Mouse (Mus musculus) neural tube, embryonic 15.5 days (tissue): Measurements from ENCODE around the gene Camta1. TPM values are rescaled to one million over a fixed set of nuclear protein-coding genes. Genes with fewer than 3 reads are reported as not detected.
"Not testable (repeated sequence)": the region's sequence is repeated elsewhere in the genome, so short reads cannot be mapped to it uniquely, and the experiment has no call there.

ENCODE experiments used
- ATAC-seq: fragments of 200-750 bp; cut with Nextera tagmentation; 2 replicates; pipeline ENCODE4 v1.8.0; 2017; ENCODE audit warnings: mild to moderate bottlenecking, moderate TSS enrichment, moderate library complexity; ENCODE audit not compliant: low FRiP score
- H3K27ac ChIP-seq: fragments of 300-500 bp; sonication (generic); replicated peaks from 2 replicates; pipeline ENCODE4 v1.5.1; 2015; ENCODE audit warnings: mild to moderate bottlenecking, inconsistent platforms
- H3K27me3 ChIP-seq: fragments of 300-500 bp; sonication (generic); replicated peaks from 2 replicates; pipeline ENCODE4 v1.6.1; 2015; ENCODE audit warnings: inconsistent platforms
- H3K36me3 ChIP-seq: fragments of 300-500 bp; sonication (generic); 2 replicates; pipeline ENCODE4 v1.6.1; 2015; ENCODE audit warnings: inconsistent platforms
- H3K4me1 ChIP-seq: fragments of 300-500 bp; sonication (generic); 2 replicates; pipeline ENCODE4 v1.6.1; 2015; ENCODE audit warnings: inconsistent platforms
- H3K4me2 ChIP-seq: fragments of 300-500 bp; sonication (generic); 2 replicates; pipeline ENCODE4 v1.6.1; 2015; ENCODE audit warnings: inconsistent platforms, mild to moderate bottlenecking, moderate library complexity
- H3K4me3 ChIP-seq: fragments of 300-500 bp; sonication (generic); replicated peaks from 2 replicates; pipeline ENCODE4 v1.5.1; 2015; ENCODE audit warnings: mild to moderate bottlenecking, inconsistent platforms
- H3K9ac ChIP-seq: fragments of 300-500 bp; sonication (generic); replicated peaks from 2 replicates; pipeline ENCODE4 v1.6.1; 2015; ENCODE audit warnings: mild to moderate bottlenecking, inconsistent platforms
- H3K9me3 ChIP-seq: fragments of 300-500 bp; sonication (generic); replicated peaks from 2 replicates; pipeline ENCODE4 v1.6.1; 2016; ENCODE audit warnings: inconsistent platforms
- WGBS: fragments of 180-500 bp; shearing (Covaris S2); methylation state at CpG from one replicate; pipeline ENCODE4 v1.1.7; 2015; ENCODE audit warnings: mixed read lengths; 5-methylcytosine and 5-hydroxymethylcytosine counted together
- polyA plus RNA-seq: library from polyadenylated mRNA; unstranded; fragments of >200 nt; fragmentation: Nextera tagmentation; extraction: Ambion mirVana; gene quantifications from 2 replicates; pipeline ENCODE4 v1.2.1, GENCODE M21; 2015

Gene Camta1
- polyA plus RNA-seq, 1 experiment from 2014 or later, result 161 TPM

GRCm38 (mm10) chr4:150887903-150888302 is 973.8 kb downstream of the Camta1 start:
- no peaks in the 10 kb centered on the region for H3K9me3 ChIP-seq
- H3K36me3 ChIP-seq, result no peaks in the 10 kb centered on the region
- no peak for ATAC-seq
- H3K4me1 ChIP-seq, result peaks cover 14% of the 10 kb centered on the region; the same call in 1 of the 2 replicates
- H3K4me2 ChIP-seq, result no peak overlapping the region
- H3K27ac ChIP-seq, result no peak overlapping the region
- 81% methylated on average over 5 of the region's 5 CpGs for WGBS
- no peak overlapping the region for H3K4me3 ChIP-seq
- no peak overlapping the region for H3K9ac ChIP-seq
- H3K27me3 ChIP-seq, result no peaks in the 10 kb centered on the region

- no peak for ATAC-seq
Observed at GRCm38 (mm10) chr4:150882632-150883031, 979.0 kb downstream of the Camta1 start.

GRCm38 (mm10) chr4:150880364-150880763 is 981.3 kb downstream of the Camta1 start:
- H3K9me3 ChIP-seq, result peaks cover 21% of the 10 kb centered on the region
- no peaks in the 10 kb centered on the region for H3K4me1 ChIP-seq
- H3K27me3 ChIP-seq, result no peaks in the 10 kb centered on the region
- H3K27ac ChIP-seq, result no peak overlapping the region
- 0 out of 2 replicates have a peak, but pooled peaks cover 5% of the 10 kb centered on the region for H3K36me3 ChIP-seq
- H3K4me3 ChIP-seq, result no peak overlapping the region
- 92% methylated on average over 5 of the region's 5 CpGs for WGBS
- no peak overlapping the region for H3K4me2 ChIP-seq
- ATAC-seq, result no peak
- no peak overlapping the region for H3K9ac ChIP-seq

More at GRCm38 (mm10) chr4:150882632-150883031, 979.0 kb downstream of the Camta1 start:
- H3K9me3 ChIP-seq, result peaks cover 21% of the 10 kb centered on the region
- WGBS, result 90% methylated on average over 5 of the region's 5 CpGs
- no peak overlapping the region for H3K27ac ChIP-seq
- H3K9ac ChIP-seq, result no peak overlapping the region
- H3K4me2 ChIP-seq, result no peak overlapping the region
- H3K4me3 ChIP-seq, result no peak overlapping the region
- no peaks in the 10 kb centered on the region for H3K27me3 ChIP-seq
- H3K4me1 ChIP-seq, result no peaks in the 10 kb centered on the region
- H3K36me3 ChIP-seq, result 0 out of 2 replicates have a peak, but pooled peaks cover 5% of the 10 kb centered on the region

- Histone ChIP-seq H3K4me2 (no peak overlapping the region), H3K4me3 (no peak overlapping the region), H3K4me1 (no peaks in the 10 kb centered on the region), H3K27ac (no peak overlapping the region), H3K36me3 (0 out of 2 replicates have a peak, but pooled peaks cover 5% of the 10 kb centered on the region), H3K9me3 (peaks cover 21% of the 10 kb centered on the region), H3K9ac (no peak overlapping the region), H3K27me3 (no peaks in the 10 kb centered on the region)
- no peak for ATAC-seq
- 95% methylated on average over 22 of the region's 22 CpGs for WGBS
Observed at GRCm38 (mm10) chr4:150879631-150880030, 982.0 kb downstream of the Camta1 start.

- Histone ChIP-seq H3K4me2 (no peak overlapping the region), H3K4me3 (no peak overlapping the region), H3K9ac (no peak overlapping the region), H3K36me3 (0 out of 2 replicates have a peak, but pooled peaks cover 5% of the 10 kb centered on the region), H3K27ac (no peak overlapping the region), H3K9me3 (peaks cover 21% of the 10 kb centered on the region), H3K4me1 (peaks cover 19% of the 10 kb centered on the region), H3K27me3 (no peaks in the 10 kb centered on the region)
- WGBS, result 89% methylated on average over 10 of the region's 10 CpGs
- ATAC-seq, result no peak
Observed at GRCm38 (mm10) chr4:150875393-150875792, 986.3 kb downstream of the Camta1 start.

- 83% methylated on average over 4 of the region's 4 CpGs for WGBS
- peaks cover 19% of the 10 kb centered on the region for H3K4me1 ChIP-seq
- H3K4me2 ChIP-seq, ATAC-seq, H3K27ac ChIP-seq, H3K9ac ChIP-seq, H3K4me3 ChIP-seq, H3K27me3 ChIP-seq, H3K36me3 ChIP-seq: not testable (repeated sequence)
- H3K9me3 ChIP-seq, result peaks cover 11% of the 10 kb centered on the region
Observed at GRCm38 (mm10) chr4:150874416-150874815, 987.3 kb downstream of the Camta1 start.

GRCm38 (mm10) chr4:150872681-150873080 is 989.0 kb downstream of the Camta1 start:
- Histone ChIP-seq H3K4me2 (no peak overlapping the region), H3K27ac (peak overlapping the region; percentile 77; the same call in 1 of the 2 replicates), H3K27me3 (no peaks in the 10 kb centered on the region), H3K9ac (no peak overlapping the region), H3K4me1 (peaks cover 19% of the 10 kb centered on the region), H3K9me3 (no peaks in the 10 kb centered on the region), H3K4me3 (no peak overlapping the region), H3K36me3 (peaks cover 8% of the 10 kb centered on the region)
- 84% methylated on average over 8 of the region's 8 CpGs for WGBS
- ATAC-seq, result no peak

- Histone ChIP-seq H3K9ac (peak overlapping the region; percentile 7; the same call in 1 of the 2 replicates), H3K4me3 (no peak overlapping the region), H3K9me3 (no peaks in the 10 kb centered on the region), H3K36me3 (peaks cover 13% of the 10 kb centered on the region), H3K27ac (peak overlapping the region; percentile 77), H3K4me1 (peaks cover 19% of the 10 kb centered on the region), H3K27me3 (no peaks in the 10 kb centered on the region), H3K4me2 (no peak overlapping the region)
- WGBS, result 44% methylated on average over 9 of the region's 9 CpGs
- ATAC-seq, result peak; percentile 67
Observed at GRCm38 (mm10) chr4:150872139-150872651, 989.5 kb downstream of the Camta1 start.

GRCm38 (mm10) chr4:150871392-150872138 is 990.1 kb downstream of the Camta1 start:
- peak; percentile 85 for ATAC-seq
- WGBS, result 23% methylated on average over 10 of the region's 10 CpGs
- H3K27me3 ChIP-seq, result no peaks in the 10 kb centered on the region
- no peak overlapping the region for H3K4me2 ChIP-seq
- H3K27ac ChIP-seq, result peak overlapping the region; percentile 77
- peak overlapping the region; percentile 7; the same call in 1 of the 2 replicates for H3K9ac ChIP-seq
- peaks cover 19% of the 10 kb centered on the region for H3K4me1 ChIP-seq
- no peak overlapping the region for H3K4me3 ChIP-seq
- H3K9me3 ChIP-seq, result no peaks in the 10 kb centered on the region
- peaks cover 19% of the 10 kb centered on the region for H3K36me3 ChIP-seq

- WGBS, result 86% methylated on average over 13 of the region's 13 CpGs
Observed at GRCm38 (mm10) chr4:150870963-150871391, 990.7 kb downstream of the Camta1 start.

GRCm38 (mm10) chr4:150869276-150870197 is 992.1 kb downstream of the Camta1 start:
- Histone ChIP-seq H3K9me3 (no peaks in the 10 kb centered on the region), H3K36me3 (peaks cover 31% of the 10 kb centered on the region), H3K4me2 (no peak overlapping the region), H3K27me3 (no peaks in the 10 kb centered on the region), H3K4me3 (no peak overlapping the region), H3K9ac (no peak overlapping the region), H3K27ac (no peak overlapping the region; the same call in 1 of the 2 replicates), H3K4me1 (peaks cover 24% of the 10 kb centered on the region)
- 75% methylated on average over 17 of the region's 17 CpGs for WGBS
- no peak for ATAC-seq

More at GRCm38 (mm10) chr4:150870963-150871391, 990.7 kb downstream of the Camta1 start:
- H3K36me3 ChIP-seq, result peaks cover 25% of the 10 kb centered on the region
- peak overlapping the region; percentile 77; the same call in 1 of the 2 replicates for H3K27ac ChIP-seq
- no peak overlapping the region for H3K9ac ChIP-seq
- ATAC-seq, result no peak
- no peak overlapping the region for H3K4me3 ChIP-seq
- H3K9me3 ChIP-seq, result no peaks in the 10 kb centered on the region
- H3K4me2 ChIP-seq, result no peak overlapping the region
- H3K4me1 ChIP-seq, result peaks cover 19% of the 10 kb centered on the region
- no peaks in the 10 kb centered on the region for H3K27me3 ChIP-seq
